Mouse (Mus musculus): ENCODE results near the gene Katna1. TPM values are rescaled to one million over a fixed set of nuclear protein-coding genes. Genes with fewer than 3 reads are reported as not detected.

Gene Katna1
- total and polyA plus RNA-seq, 2 experiments from 2014 or later = 11.2 to 18.6 TPM

DNA sequence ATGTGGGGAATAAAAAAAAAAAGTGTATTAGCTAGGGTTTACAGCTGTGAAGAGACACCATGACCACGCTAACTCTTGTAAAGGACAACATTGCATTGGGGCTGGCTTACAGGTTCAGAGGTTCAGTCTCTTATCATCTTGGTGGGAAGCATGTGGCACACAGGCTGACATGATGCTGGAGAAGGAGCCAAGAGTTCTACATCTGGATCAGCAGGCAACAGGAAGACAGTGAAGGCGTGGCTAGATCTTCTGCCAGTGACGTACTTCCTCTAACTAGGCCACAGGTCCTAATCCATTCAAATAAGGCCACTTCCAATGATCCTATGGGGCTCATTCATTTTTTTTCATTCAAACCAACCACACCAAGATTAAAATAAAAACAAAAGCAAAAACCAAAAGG is 25.7 kb upstream of the Katna1 start:
- H3K36me3 ChIP-seq (ENCODE audit: insufficient read depth, low read length) = peaks cover 48% of the 10 kb centered on the region
- H3K4me3 ChIP-seq (ENCODE audit: low read length) = no peak overlapping the region
- DNase-seq (ENCODE audit: low spot score) (no peak), ATAC-seq (no peak)
- H3K27me3 ChIP-seq (ENCODE audit: insufficient read depth, low read length) = no peaks in the 10 kb centered on the region
- no peak for TF ChIP-seq CTCF (IDR thresholded peaks at IDR 0.05; ENCODE audit: low read depth)
- no peak overlapping the region for H3K4me2 ChIP-seq (ENCODE audit: low read depth, low read length)
- WGBS = 91% methylated on average over 3 of the region's 3 CpGs
- H3K27ac ChIP-seq = no peak overlapping the region
- no peaks in the 10 kb centered on the region for H3K4me1 ChIP-seq (ENCODE audit: insufficient read depth, low read length)
- no peak overlapping the region for H3K9ac ChIP-seq (replicated peaks; ENCODE audit: low read length)
- H3K9me3 ChIP-seq (ENCODE audit: low read length) = no peaks in the 10 kb centered on the region

DNA sequence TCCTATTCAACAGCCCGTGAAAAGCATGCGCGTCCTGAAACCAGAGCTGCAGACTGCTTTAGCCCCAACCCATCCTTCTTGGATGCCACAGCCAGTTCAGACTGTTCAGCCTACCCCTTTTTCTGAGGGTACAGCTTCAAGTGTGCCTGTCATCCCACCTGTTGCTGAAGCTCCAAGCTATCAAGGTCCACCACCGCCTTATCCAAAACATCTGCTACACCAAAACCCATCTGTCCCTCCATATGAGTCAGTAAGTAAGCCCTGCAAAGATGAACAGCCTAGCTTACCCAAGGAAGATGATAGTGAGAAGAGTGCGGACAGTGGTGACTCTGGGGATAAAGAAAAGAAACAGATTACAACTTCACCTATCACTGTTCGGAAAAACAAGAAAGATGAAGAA is 23.2 kb upstream of the Katna1 start:
- H3K4me1 ChIP-seq (ENCODE audit: insufficient read depth, low read length) = no peaks in the 10 kb centered on the region
- DNase-seq (ENCODE audit: low spot score) (no peak), ATAC-seq (no peak)
- H3K27ac ChIP-seq = no peak overlapping the region
- TF ChIP-seq CTCF (IDR thresholded peaks at IDR 0.05; ENCODE audit: low read depth) = no peak
- WGBS = 97% methylated on average over 6 of the region's 6 CpGs
- H3K4me2 ChIP-seq (ENCODE audit: low read depth, low read length) = no peak overlapping the region
- H3K4me3 ChIP-seq (ENCODE audit: low read length) = no peak overlapping the region
- H3K9me3 ChIP-seq (ENCODE audit: low read length) = no peaks in the 10 kb centered on the region
- no peaks in the 10 kb centered on the region for H3K27me3 ChIP-seq (ENCODE audit: insufficient read depth, low read length)
- H3K36me3 ChIP-seq (ENCODE audit: insufficient read depth, low read length) = peaks cover 61% of the 10 kb centered on the region
- no peak overlapping the region for H3K9ac ChIP-seq (replicated peaks; ENCODE audit: low read length)

DNA sequence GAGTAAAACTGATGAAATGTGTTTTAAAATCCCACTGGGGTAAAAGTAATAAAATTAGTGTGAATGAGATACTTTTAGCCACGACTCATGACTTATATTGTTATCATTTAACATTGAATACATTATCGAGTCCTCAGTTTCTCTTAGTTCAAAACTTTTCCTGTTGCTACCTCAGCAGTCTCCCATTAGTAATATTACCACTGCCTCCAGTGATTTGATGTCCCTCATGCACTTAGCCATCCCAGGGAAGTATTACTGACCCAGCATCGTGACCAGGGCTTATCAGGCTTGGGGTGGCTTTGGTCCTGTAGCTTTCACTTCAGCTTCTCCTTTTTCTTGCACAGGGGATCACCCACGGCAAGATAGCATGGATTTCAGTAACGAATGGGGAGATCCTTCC is 15.7 kb upstream of the Katna1 start:
- no peak overlapping the region for H3K9ac ChIP-seq (replicated peaks; ENCODE audit: low read length)
- DNase-seq (ENCODE audit: low spot score) = no peak
- WGBS = 91% methylated on average over 5 of the region's 5 CpGs
- ATAC-seq = no peak
- H3K27me3 ChIP-seq (ENCODE audit: insufficient read depth, low read length) = no peaks in the 10 kb centered on the region
- H3K4me3 ChIP-seq (ENCODE audit: low read length) = no peak overlapping the region
- TF ChIP-seq CTCF (IDR thresholded peaks at IDR 0.05; ENCODE audit: low read depth) = no peak
- no peak overlapping the region for H3K4me2 ChIP-seq (ENCODE audit: low read depth, low read length)
- no peaks in the 10 kb centered on the region for H3K9me3 ChIP-seq (ENCODE audit: low read length)
- peaks cover 45% of the 10 kb centered on the region for H3K36me3 ChIP-seq (ENCODE audit: insufficient read depth, low read length)
- no peaks in the 10 kb centered on the region for H3K4me1 ChIP-seq (ENCODE audit: insufficient read depth, low read length)
- no peak overlapping the region for H3K27ac ChIP-seq

DNA sequence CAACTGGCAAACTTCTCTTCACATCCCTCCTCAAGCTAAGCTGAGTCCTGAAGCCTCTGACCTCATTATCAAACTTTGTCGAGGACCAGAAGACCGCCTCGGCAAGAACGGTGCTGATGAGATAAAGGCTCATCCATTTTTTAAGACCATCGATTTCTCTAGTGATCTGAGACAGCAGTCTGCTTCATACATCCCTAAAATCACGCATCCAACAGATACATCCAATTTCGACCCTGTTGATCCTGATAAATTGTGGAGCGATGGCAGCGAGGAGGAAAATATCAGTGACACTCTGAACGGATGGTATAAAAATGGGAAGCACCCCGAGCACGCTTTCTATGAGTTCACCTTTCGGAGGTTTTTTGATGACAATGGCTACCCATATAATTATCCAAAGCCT is 13.3 kb upstream of the Katna1 start:
- H3K4me3 ChIP-seq (ENCODE audit: low read length) = no peak overlapping the region
- no peaks in the 10 kb centered on the region for H3K27me3 ChIP-seq (ENCODE audit: insufficient read depth, low read length)
- 93% methylated on average over 13 of the region's 13 CpGs for WGBS
- no peak overlapping the region for H3K27ac ChIP-seq
- peaks cover 34% of the 10 kb centered on the region for H3K36me3 ChIP-seq (ENCODE audit: insufficient read depth, low read length)
- no peak overlapping the region for H3K9ac ChIP-seq (replicated peaks; ENCODE audit: low read length)
- H3K4me2 ChIP-seq (ENCODE audit: low read depth, low read length) = no peak overlapping the region
- TF ChIP-seq CTCF (IDR thresholded peaks at IDR 0.05; ENCODE audit: low read depth) = no peak
- H3K4me1 ChIP-seq (ENCODE audit: insufficient read depth, low read length) = no peaks in the 10 kb centered on the region
- DNase-seq (ENCODE audit: low spot score) (no peak), ATAC-seq (no peak)
- no peaks in the 10 kb centered on the region for H3K9me3 ChIP-seq (ENCODE audit: low read length)

DNA sequence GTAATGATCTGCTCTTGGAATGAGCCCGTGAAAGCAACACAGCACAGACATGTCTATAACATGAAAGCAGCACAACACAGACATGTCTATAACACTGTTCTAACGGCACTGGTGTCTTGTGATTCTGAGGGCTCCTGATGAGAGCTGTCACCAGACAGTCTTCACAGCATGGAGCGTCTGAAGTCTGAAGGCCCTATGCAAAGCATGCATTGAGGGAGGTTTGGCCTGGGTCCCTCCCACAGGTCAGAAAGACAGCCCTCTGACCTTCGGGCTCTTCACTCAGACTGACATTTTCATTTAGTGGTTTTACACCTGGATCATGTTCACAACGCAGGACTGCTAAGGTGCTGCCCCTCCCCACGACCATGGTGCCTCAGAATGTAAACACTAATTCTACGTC is 10.7 kb upstream of the Katna1 start:
- DNase-seq (ENCODE audit: low spot score) = no peak
- no peaks in the 10 kb centered on the region for H3K9me3 ChIP-seq (ENCODE audit: low read length)
- no peak for ATAC-seq
- no peak overlapping the region for H3K4me2 ChIP-seq (ENCODE audit: low read depth, low read length)
- no peak for TF ChIP-seq CTCF (IDR thresholded peaks at IDR 0.05; ENCODE audit: low read depth)
- H3K4me3 ChIP-seq (ENCODE audit: low read length) = no peak overlapping the region
- H3K4me1 ChIP-seq (ENCODE audit: insufficient read depth, low read length) = no peaks in the 10 kb centered on the region
- 74% methylated on average over 7 of the region's 7 CpGs for WGBS
- no peaks in the 10 kb centered on the region for H3K27me3 ChIP-seq (ENCODE audit: insufficient read depth, low read length)
- peaks cover 29% of the 10 kb centered on the region; the same call in 1 of the 2 replicates for H3K36me3 ChIP-seq (ENCODE audit: insufficient read depth, low read length)
- H3K9ac ChIP-seq (replicated peaks; ENCODE audit: low read length) = no peak overlapping the region
- no peak overlapping the region for H3K27ac ChIP-seq

DNA sequence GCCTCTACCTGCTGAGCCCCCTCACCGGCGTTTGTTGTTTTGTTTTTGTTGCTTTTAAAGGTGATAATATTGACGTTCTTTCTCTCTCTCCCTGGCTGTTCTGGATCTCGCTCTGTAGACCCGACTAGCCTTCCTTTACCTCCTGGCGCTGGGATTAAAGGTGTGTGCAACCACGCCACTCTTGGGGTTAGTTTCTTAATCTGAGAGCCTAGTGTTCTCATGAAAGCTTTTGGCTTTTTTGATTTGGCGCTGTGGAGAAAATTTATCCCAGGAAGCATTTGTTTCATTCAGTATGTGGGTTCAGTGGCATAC is 657 bp downstream of the Katna1 start:
- ATAC-seq (no peak), DNase-seq (ENCODE audit: low spot score) (no peak)
- WGBS = 0% methylated on average over 8 of the region's 8 CpGs
- Histone ChIP-seq H3K27me3 (ENCODE audit: insufficient read depth, low read length) (no peaks in the 10 kb centered on the region), H3K9me3 (ENCODE audit: low read length) (no peaks in the 10 kb centered on the region), H3K4me1 (ENCODE audit: insufficient read depth, low read length) (peaks cover 3% of the 10 kb centered on the region; the same call in 1 of the 2 replicates), H3K36me3 (ENCODE audit: insufficient read depth, low read length) (no peaks in the 10 kb centered on the region), H3K4me3 (ENCODE audit: low read length) (peak overlapping the region; percentile 97), H3K4me2 (ENCODE audit: low read depth, low read length) (peak overlapping the region; percentile 95), H3K27ac (peak overlapping the region; percentile 65), H3K9ac (replicated peaks; ENCODE audit: low read length) (peak overlapping the region; percentile 75)
- no peak for TF ChIP-seq CTCF (IDR thresholded peaks at IDR 0.05; ENCODE audit: low read depth)

DNA sequence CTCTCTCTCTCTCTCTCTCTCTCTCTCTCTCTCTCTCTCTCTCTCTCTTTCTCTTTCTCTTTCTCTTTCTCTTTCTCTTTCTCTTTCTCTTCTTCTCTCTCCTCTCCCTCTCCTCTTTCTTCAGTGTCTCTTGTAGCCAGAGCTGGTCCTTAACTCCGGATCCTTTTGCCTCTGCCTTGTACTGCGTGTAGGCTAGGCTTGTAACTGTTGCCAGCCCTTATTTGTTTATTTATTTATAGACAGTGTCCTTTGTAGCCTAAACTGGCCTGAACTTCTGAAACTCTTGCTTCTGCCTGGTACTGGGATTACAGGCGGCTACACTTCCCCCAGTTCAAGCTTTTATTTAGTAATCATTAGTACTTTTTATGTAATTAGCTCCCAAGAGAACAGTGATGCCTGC is 1.2 kb downstream of the Katna1 start:
- Histone ChIP-seq H3K4me1 (ENCODE audit: insufficient read depth, low read length) (peaks cover 3% of the 10 kb centered on the region; the same call in 1 of the 2 replicates), H3K4me2 (ENCODE audit: low read depth, low read length) (peak overlapping the region; percentile 95), H3K9ac (replicated peaks; ENCODE audit: low read length) (no peak overlapping the region), H3K27me3 (ENCODE audit: insufficient read depth, low read length) (no peaks in the 10 kb centered on the region), H3K4me3 (ENCODE audit: low read length) (peak overlapping the region; percentile 97), H3K9me3 (ENCODE audit: low read length) (no peaks in the 10 kb centered on the region), H3K36me3 (ENCODE audit: insufficient read depth, low read length) (no peaks in the 10 kb centered on the region), H3K27ac (no peak overlapping the region)
- ATAC-seq = no peak
- no peak for DNase-seq (ENCODE audit: low spot score)
- 28% methylated on average over 3 of the region's 3 CpGs for WGBS
- TF ChIP-seq CTCF (IDR thresholded peaks at IDR 0.05; ENCODE audit: low read depth) = no peak

Data from hindbrain, postnatal 0 days (tissue).